ENCODE assay signal across 8 mouse cellular contexts in genomic region chr17:35739675-35740074, GRCm38 (mm10). TPM values are rescaled to one million over a fixed set of nuclear protein-coding genes. Genes with fewer than 3 reads are reported as not detected.
A peak's percentile ranks its signal among the peaks of the same experiment; 100 is the strongest.
DNase-seq lines count a peak whose midpoint lies in the region; ATAC-seq and TF ChIP-seq lines count a peak whose summit lies in the region.

No protein-coding gene starts in this region.

- H3K27me3 ChIP-seq in G1E (ENCODE audit: insufficient read depth, low read length) = peaks cover 4% of the 10 kb centered on the region; the same call in 1 of the 2 replicates
- no peaks in the 10 kb centered on the region for H3K27me3 ChIP-seq in lung, embryonic 16.5 days (ENCODE audit: control insufficient read depth, insufficient read depth, low read depth, low read length)

- no peaks in the 10 kb centered on the region for H3K36me3 ChIP-seq in G1E (replicated peaks)
- no peaks in the 10 kb centered on the region for H3K36me3 ChIP-seq in lung, embryonic 16.5 days (ENCODE audit: control insufficient read depth, insufficient read depth, low read length)

- H3K4me1 ChIP-seq in G1E (ENCODE audit: insufficient read depth, low read depth, low read length) = peaks cover 63% of the 10 kb centered on the region
- H3K4me1 ChIP-seq in lung, embryonic 16.5 days (replicated peaks; ENCODE audit: control insufficient read depth, insufficient read depth, low read length) = no peaks in the 10 kb centered on the region; the same call in 1 of the 2 replicates

- peak; percentile 43; the same call in 1 of the 2 replicates for TF ChIP-seq CTCF in G1E (IDR thresholded peaks at IDR 0.05; ENCODE audit: low read depth, low read length)

- WGBS in lung, embryonic 16.5 days = 6% methylated on average over 6 of the region's 6 CpGs

- no peak overlapping the region; the same call in 1 of the 2 replicates for H3K4me3 ChIP-seq in G1E (ENCODE audit: low read depth, low read length)
- no peak overlapping the region for H3K4me3 ChIP-seq in lung, embryonic 16.5 days (ENCODE audit: low read length)

- no peak overlapping the region for H3K27ac ChIP-seq in lung, embryonic 16.5 days (ENCODE audit: low read length)

- no peak overlapping the region for H3K9ac ChIP-seq in lung, embryonic 16.5 days (ENCODE audit: low read length)

- no peak overlapping the region for H3K4me2 ChIP-seq in lung, embryonic 16.5 days (ENCODE audit: low read depth, low read length)

- DNase-seq in G1E (ENCODE audit: low spot score) = peak; percentile 30
- DNase-seq in brain, adult 2 months (ENCODE audit: low read depth, low spot score) = peak; percentile 96
- peak; percentile 92 to 97 for DNase-seq in heart, postnatal 10 days
- peak; percentile 99 for DNase-seq in layer of hippocampus, adult 9-10 months (ENCODE audit: low spot score)
- peak; percentile 78 for DNase-seq in right cerebral cortex, postnatal 25 days
- peak; percentile 75 to 91 for DNase-seq in urinary bladder, postnatal 4 days (ENCODE audit: low spot score in 2 of 2)

- H3K9me3 ChIP-seq in G1E (replicated peaks) = no peaks in the 10 kb centered on the region
- H3K9me3 ChIP-seq in lung, embryonic 16.5 days (ENCODE audit: control insufficient read depth, low read length) = no peaks in the 10 kb centered on the region

- peak; percentile 29; the same call in 1 of the 2 replicates for ATAC-seq in G1E (ENCODE audit: extremely low read depth, insufficient number of reproducible peaks, low FRiP score, poor library complexity, severe bottlenecking)
- peak; percentile 40 for ATAC-seq in erythroid progenitor cell, adult 5-6 weeks (replicated peaks; ENCODE audit: low FRiP score, poor library complexity, severe bottlenecking)
- ATAC-seq in lung, embryonic 16.5 days (ENCODE audit: low read depth) = peak; percentile 61

- intact Hi-C loops in heart, postnatal 10 days (cut with DNase I) = loop anchor here (2.0 to 5.0 kb wide), 4 partner anchors 89 to 168 kb away; no protein-coding TSS in a partner anchor

RNA-seq across cellular contexts. Expression of gene Ddr1, which starts 35.3 kb away (rescaled TPM):
- total RNA-seq in G1E (2014; fragmentation: Nextera tagmentation) (not detected in 2 replicates), G1E (2017) (0.06 TPM in 1 of 2 replicates, not detected in the other)
- 0.04 and 0.06 TPM in 2 replicates for polyA plus RNA-seq in G1E (2012)
- total RNA-seq in erythroid progenitor cell, adult 5-6 weeks (2015; ENCODE audit: low replicate concordance) = not detected in 2 replicates
- total RNA-seq in erythroid progenitor cell, adult 5-6 weeks (2017; ENCODE audit: low replicate concordance) = 0.26 TPM in 1 of 2 replicates, not detected in the other
- 10 to 100 TPM; 56.8 to 66.6 TPM for total RNA-seq in heart, postnatal 10 days (2021)
- 50.5 and 51.3 TPM in 2 replicates for polyA plus RNA-seq in lung, embryonic 16.5 days (2015; fragmentation: Nextera tagmentation; extraction: Ambion mirVana)

Comparison
In these comparisons a context has a peak if more than half of its experiments do, and no peak if none do; other contexts are left out.
1. DNase-seq: peak in every context shown above with its lines; median percentile 99 in layer of hippocampus, adult 9-10 months; 96 in brain, adult 2 months; 94 in heart, postnatal 10 days; 83 in urinary bladder, postnatal 4 days; 78 in right cerebral cortex, postnatal 25 days; 30 in G1E.
2. RNA of gene Ddr1, which starts 35.3 kb away (total RNA-seq): 56.8 to 66.6 TPM in heart, postnatal 10 days; 0.06 TPM in G1E and 0.26 TPM in erythroid progenitor cell, adult 5-6 weeks; every median in the first group is over 10 times any median in the second.
3. Peak in every context shown above with its lines, with median percentiles within 50 percentile points of each other: ATAC-seq.